Mouse (Mus musculus): ENCODE measurements around the gene Rsad1.

DNA sequence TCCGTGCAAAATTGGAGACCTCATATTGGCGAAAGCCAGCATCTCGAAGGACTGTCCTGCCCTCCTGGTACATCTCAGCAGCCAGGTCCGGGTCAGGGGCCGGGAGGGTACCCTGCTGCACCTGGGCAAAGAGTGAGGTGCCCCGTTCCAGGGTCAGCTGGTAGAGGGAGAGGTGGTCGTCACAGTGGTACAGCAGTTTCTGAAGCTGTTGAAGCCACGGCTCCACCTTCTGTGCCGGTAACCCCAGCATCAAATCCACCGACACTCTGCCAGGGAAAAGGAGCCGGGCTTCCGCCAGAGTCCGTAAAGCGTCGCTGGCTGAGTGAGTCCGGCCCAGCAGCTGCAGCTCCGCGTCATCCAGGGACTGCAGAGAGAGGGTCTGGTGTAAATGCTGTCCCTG, 4.6 kb downstream of the Rsad1 start:
- no peak for TF ChIP-seq CTCF (IDR thresholded peaks at IDR 0.05)
- TF ChIP-seq EP300 (IDR thresholded peaks at IDR 0.05): no peak

Measured in lung, postnatal 0 days (tissue).